Mouse (Mus musculus) lung, adult 2 months (tissue): ENCODE data around the gene Tbc1d25.

ENCODE experiments used
- CTCF ChIP-seq: fragments of 200-500 bp; IDR thresholded peaks from 2 replicates; pipeline ENCODE4 v1.5.1; 2011; ENCODE audit warnings: mild to moderate bottlenecking, low read length, control low read depth; ENCODE audit not compliant: insufficient read depth
- POLR2A ChIP-seq: fragments of 200-500 bp; IDR thresholded peaks from 2 replicates; pipeline ENCODE4 v1.6.1; 2011; ENCODE audit warnings: low read depth, mild to moderate bottlenecking, control low read depth, low read length, borderline replicate concordance; ENCODE audit errors: extremely low read depth

DNA sequence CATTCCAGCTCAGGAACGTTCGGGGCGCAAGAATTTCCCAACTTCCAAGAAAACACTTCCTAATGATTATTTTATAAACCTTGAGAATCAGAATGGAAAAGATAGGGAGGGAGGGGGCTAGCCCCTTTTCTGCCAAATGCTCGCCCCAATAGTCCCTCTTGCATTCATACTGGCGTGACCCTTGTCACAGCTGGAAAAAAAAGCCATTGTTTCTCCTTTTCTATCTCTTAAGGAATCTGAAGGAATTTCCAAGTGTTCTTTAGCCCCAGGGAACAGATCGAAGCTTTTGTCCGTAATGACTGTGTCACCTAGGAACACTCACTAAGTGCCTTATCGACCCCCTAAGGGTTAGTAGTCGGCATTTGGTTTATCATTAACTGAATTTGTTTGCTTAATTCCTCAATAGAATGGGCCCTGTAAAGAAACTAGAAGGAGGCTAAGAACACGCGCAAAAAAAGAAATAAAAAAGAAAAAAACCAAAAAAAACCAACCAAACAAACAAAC lies 30.8 kb upstream of the Tbc1d25 start:
- TF ChIP-seq POLR2A (no peak), CTCF (no peak)
